Mouse (Mus musculus) ovary, adult 18-20 months (tissue): ENCODE data around the gene Psme2.
A peak's percentile ranks its signal among the peaks of the same experiment; 100 is the strongest.

ENCODE experiments used
- DNase-seq: peaks from one replicate; pipeline ENCODE4 v3.0.0; 2022; ENCODE audit warnings: low spot score, mixed read lengths

Psme2 gene

DNA sequence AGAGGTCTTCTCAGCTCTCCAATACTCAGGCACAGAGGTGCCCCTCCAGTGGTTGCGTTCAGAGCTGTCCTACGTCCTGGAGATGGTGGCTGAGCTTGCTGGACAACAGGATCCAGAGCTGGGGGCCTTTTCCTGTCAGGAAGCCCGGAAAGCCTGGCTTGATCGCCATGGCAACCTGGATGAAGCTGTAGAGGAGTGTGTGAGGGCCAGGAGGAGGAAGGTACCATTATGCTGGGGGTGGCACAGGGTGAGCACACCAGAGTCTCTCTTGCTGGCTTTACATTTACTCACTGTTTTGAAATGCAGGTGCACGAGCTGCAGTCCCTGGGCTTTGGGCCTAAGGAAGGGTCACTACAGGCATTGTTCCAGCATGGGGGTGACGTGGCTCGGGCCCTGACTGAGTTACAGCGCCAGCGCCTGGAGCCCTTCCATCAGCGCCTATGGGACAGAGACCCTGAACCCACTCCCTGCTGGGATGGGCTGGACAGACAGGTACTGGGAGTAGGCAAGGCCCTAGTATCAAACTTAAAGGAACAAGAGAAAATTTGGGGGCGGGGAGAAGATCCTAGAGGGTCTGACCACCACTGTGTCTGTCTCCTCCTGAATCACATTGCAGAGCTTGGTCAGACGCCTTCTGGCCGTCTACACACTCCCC lies 5.2 kb upstream of the Psme2 start:
- no peak for DNase-seq

DNA sequence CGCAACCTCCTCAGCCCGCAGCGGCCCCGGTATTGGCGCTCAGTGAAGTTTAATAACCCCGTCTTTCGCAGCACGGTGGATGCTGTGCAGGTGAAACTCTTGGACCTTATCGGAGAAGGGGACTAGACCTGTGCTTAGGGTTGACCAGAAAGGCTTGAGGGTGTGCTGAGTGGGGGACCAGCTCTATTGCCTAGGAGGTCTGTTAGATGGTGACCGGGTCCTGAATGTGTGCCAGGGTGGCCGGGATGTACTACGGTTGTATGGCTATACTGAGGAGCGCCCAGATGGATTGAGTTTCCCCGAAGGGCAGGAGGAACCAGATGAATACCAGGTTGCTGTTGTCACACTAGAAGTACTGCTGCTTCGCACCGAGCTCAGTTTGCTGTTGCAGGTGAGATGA lies 1.3 kb upstream of the Psme2 start:
- DNase-seq = no peak

- DNase-seq = peak; percentile 93
Observed at GRCm38 (mm10) chr14:55591331-55591891, 498 bp upstream of the Psme2 start, which contains the start of gene Rnf31. TSS of gene Rnf31 (plus strand) at chr14:55591708.

DNA sequence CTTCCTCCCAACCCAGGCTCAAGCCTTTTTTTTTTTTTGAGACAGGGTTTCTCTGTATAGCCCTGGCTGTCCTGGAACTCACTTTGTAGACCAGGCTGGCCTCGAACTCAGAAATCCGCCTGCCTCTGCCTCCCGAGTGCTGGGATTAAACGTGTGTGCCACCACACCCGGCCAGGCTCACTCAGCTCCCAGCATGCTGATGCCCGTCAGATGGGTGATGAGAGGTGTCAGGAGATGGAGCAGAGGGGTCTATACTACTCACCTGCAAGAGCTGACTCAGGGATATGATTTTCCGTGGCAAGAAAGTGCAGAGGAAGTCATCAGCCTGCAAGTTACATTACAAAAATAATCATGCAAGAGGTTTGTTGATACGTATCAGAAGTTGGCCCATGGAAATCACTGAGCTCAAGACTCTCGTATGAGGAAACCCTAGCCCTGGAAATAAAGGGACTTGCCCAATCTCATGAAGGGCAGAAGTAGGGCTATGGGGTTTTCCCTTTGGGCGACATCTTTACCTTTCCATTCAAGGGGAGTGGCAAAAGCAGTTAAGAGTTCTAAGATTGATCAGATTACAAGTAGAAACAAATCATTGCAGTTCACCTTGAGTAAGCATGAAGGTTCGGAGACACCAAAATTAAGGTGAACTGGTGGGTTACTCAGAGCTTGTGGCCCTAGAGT lies 1.0 kb downstream of the Psme2 start:
- DNase-seq = no peak

- DNase-seq = no peak
Observed at GRCm38 (mm10) chr14:55589271-55589670, 1.6 kb downstream of the Psme2 start.

DNA sequence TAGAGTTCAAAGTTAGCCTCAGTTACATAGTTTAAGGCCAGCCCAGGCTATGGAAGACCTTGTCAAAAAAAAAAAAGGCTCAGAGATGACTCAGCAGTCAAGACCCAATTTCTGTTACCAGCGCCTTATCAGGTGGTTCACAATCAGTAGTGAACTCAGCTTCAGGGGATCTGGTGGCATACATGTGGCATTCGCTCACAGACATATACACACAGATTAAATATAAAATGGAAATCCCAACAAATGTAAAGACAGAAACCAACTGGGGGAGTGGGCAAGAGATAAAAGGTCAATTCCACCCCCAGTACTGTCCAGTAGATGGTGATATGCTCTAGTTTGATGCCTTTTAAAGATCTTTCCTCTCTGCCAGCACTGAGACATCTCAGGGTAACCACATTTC lies 4.8 kb downstream of the Psme2 start:
- no peak for DNase-seq

DNA sequence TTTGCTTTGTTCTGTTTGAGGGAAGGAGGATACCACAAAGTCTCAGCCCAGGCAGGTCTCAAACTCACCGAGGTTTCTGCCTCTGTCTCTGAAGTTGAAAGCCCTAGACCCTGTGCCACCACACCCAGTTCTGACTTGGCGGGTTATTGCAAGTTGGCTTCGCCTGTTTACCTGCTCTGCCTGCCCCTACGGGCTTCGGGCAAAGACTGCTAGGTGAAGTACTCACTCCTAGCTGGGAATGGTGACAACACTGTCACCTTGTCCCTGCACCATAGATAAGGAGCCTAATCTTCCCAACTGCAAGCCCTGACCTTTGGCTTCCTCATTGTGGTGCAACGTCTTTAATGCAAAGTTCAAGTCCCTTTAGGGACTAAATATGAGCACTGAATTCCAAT lies 5.3 kb downstream of the Psme2 start:
- no peak for DNase-seq

GRCm38 (mm10) chr14:55584702-55585565 lies 6.0 kb downstream of the Psme2 start, which contains the start of gene Emc9:
TSS of gene Emc9 (minus strand) at chr14:55585302.
- DNase-seq = peak; percentile 81

DNA sequence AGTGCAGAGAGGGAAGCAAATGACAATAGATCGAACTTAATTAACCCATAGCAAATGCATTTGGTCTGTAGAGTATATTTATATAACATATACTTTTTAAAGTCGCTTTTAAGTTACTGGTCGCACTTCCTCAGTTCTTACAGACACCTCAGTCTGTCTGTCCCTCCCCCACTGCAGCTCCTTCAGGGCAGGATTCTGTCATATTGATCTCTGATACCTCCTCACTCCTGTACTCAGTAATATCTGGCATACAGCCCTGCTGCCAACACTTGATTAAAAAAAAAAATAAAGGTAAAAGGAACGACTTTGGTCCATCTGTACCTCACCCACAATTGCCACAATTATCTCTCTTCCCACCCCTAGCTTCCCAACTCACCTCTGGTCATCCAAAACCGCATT lies 6.6 kb downstream of the Psme2 start:
- no peak for DNase-seq

DNA sequence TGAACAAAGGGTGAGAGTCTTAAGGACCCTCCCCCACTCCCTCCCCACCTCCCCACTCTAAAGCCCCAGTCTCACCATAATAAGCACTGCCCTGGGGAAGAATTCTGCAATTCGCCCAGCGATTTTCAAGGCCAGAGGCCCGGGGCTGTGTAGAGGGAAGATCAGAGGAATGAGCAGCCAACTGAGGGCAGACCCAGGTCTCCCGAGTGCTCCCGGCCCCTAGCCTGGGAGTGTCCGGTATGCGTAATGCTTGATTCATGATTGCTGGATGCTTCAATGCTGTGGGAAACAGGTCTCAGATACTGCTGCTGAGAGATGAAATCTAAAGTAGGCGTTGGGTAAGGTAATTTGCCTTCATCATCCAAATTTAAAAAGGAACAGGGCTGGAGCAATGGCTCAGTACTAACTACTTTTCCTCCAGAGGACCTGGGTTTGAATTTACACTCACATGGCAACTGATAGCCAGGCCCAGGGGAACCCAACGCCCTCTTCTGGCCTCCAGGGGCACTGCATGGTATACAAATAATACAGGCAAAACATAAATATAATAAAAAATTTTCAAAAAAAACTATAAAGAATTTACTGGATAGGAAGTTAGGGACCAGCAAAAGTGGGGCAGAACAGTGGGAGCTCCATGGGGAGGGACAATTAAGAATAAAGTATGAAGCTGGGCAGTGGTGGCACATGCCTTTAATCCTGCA lies 8.8 kb downstream of the Psme2 start:
- no peak for DNase-seq

DNA sequence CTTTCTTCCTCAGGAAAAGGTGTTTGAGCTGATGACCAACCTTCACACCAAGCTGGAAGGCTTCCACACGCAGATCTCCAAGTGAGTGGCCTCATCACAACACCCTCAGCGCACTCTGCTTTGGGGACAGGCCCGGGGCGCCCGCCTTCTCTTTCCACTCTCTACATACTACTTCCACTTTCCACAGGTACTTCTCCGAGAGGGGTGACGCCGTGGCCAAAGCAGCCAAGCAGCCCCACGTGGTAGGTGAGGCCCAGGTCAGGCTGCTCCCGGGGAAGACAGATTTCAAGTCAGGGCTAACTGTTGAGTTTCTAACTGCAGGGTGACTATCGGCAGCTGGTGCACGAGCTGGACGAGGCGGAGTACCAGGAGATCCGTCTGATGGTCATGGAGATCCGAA lies 10.2 kb downstream of the Psme2 start:
- no peak for DNase-seq

GRCm38 (mm10) chr14:55579511-55580496 lies 11.1 kb downstream of the Psme2 start:
- no peak for DNase-seq

- peak; percentile 43 for DNase-seq
Observed at GRCm38 (mm10) chr14:55578668-55579269, 12.1 kb downstream of the Psme2 start.

DNA sequence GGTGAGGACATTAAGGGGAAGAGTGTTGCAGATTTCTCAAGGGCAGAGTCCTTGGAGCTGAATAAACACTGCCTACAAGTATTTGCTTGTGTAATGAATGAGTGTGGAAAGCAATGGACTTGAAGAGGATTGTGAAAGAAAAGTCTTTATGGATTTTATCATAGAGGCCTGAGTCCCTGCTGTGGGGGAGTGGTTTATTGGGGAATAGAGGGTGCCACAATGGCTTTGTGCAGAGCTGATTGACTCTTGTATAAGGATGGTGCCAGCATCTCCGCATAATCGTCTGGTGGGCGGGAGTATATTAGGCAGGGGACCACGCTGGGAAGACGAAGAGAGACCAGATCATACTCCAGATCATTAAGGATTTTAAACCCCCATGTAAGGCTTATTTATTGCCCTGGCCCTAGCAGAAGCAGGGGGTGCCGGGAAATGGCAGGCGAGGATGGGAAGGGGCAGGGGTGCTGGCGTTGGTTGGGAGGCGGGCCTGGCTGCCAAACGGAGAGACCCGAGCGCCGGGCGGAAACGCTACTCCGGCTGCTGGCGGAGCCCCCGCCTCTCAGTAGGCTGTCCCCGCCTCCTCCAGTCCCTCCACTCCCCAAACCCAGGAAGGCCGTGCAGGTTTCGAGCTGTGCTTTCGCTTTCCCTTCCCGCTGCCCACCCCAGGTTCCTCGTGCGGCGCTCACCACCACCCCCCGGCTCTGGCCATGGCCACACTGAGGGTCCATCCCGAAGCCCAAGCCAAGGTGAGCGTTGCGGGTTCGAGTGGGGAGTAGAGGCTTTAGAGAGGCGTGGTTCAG lies 12.8 kb downstream of the Psme2 start, which contains the start of gene Psme1:
Gene Psme1 (plus strand): TSS at position 253 of the 797 bp plus-strand sequence.
- DNase-seq = peak; percentile 81

DNA sequence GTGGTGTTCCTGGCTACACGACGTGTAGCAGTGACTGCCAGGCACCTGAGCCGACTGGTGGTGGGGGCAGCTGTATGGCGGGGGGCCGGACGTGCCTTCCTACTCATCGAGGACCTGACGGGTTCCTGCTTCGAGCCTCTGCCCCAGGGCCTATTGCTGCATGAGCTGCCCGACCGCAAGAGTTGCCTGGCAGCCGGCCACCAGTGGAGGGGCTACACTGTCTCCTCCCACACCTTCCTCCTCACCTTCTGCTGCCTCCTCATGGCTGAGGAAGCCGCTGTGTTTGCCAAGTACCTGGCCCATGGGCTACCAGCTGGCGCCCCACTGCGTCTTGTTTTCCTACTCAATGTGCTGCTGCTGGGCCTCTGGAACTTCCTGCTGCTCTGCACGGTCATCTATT lies 14.5 kb downstream of the Psme2 start:
- no peak for DNase-seq

GRCm38 (mm10) chr14:55575711-55576110 lies 15.2 kb downstream of the Psme2 start:
- no peak for DNase-seq

DNA sequence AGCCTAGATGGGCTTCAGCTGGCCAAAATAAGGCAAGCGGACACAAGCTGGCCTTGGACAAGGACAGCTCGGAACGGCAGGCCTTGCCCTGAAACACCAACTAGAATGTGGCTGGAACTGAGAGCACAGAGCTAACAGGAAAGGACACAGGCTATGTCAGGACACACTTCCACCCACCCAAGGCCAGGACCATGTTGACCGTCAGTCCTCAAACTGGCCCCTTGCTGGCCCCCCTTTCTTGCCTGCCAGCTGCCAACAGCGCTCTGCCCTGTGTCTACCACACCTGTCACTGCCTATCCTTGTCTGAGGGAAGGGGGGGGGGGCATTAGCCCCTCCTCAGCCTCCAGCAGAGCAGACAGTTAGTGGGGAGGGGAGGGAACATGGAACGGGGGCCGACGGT lies 15.6 kb downstream of the Psme2 start, which contains the start of gene Fitm1:
Gene Fitm1 (plus strand): TSS at position 316 of the 400 bp plus-strand sequence.
- DNase-seq = no peak

DNA sequence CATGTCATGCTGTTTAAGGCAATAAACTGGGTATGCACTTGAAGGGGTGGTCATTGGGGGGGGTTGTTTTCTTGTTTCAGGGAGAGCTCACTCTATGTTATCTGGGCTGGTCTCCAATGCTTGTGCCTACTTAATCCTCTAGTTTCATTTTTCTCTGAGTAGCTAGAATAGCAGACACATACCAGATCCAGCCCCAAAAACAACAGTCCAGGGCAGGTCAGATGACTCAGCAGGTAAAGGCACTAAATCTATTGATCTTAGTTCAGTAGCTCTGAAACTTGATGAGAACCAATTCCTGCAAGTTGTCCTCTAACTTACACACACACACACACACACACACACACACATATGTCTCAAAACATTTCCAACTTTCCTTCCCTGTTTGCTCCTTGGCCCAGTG lies 19.2 kb downstream of the Psme2 start:
- DNase-seq = no peak

GRCm38 (mm10) chr14:55570588-55570987 lies 20.3 kb downstream of the Psme2 start:
- no peak for DNase-seq
